Mouse (Mus musculus) ovary, adult 18-20 months (tissue): Measurements from ENCODE around the gene Megf8.
"Not testable (repeated sequence)": the region's sequence is repeated elsewhere in the genome, so short reads cannot be mapped to it uniquely, and the experiment has no call there.

ENCODE experiments used
- DNase-seq: peaks from one replicate; pipeline ENCODE4 v3.0.0; 2022; ENCODE audit warnings: low spot score, mixed read lengths

The Megf8 gene

GRCm38 (mm10) chr7:25297454-25298325 is 19.3 kb upstream of the Megf8 start, which contains the start of gene Pafah1b3:
TSS of gene Pafah1b3 (minus strand) at chr7:25297986.
- peak; percentile 78 for DNase-seq

GRCm38 (mm10) chr7:25301063-25301462 is 15.9 kb upstream of the Megf8 start, which contains the start of gene Prr19:
TSS of gene Prr19 (plus strand) at chr7:25301411.
- no peak for DNase-seq

GRCm38 (mm10) chr7:25303003-25303684 is 13.8 kb upstream of the Megf8 start:
- DNase-seq = no peak

GRCm38 (mm10) chr7:25303685-25304006 is 13.3 kb upstream of the Megf8 start:
- no peak for DNase-seq

- no peak for DNase-seq
These were observed 11.5 kb upstream of the Megf8 start for GRCm38 (mm10) chr7:25305481-25305880.

DNA sequence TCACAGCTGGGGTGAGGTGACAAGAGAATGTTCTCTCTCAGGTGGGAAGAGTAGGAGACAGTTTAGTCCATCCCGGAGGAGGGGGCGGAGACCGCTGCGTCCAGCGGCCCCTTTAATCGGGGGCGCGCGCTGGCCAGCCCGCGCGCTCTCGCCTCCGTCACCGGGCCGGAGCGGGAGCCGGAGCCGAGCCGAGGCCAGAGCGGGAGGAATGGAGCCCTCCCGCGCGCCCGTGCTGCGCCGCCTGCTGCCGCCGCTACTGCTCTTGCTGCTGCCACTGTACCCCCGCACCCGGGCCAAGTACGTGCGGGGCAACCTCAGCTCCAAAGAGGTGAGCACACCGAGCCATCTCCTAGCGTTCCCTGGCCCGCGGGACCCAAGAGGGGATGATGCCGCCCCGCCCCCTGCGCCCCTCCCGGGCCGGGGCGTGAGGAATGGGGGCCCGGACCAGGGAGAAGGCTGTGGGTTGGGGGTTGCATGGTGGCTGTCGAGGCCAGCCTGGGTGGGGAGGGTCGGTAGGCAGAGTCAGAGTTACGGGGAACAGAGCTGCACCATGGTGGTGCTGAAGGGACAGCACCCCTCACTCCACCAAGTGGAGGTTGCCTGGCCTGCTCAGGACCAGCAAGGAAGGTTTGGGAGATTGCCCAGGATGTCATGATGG is 10.9 kb upstream of the Megf8 start, which contains the start of gene Tmem145:
Gene Tmem145, plus strand, starts transcription at position 151 of the 658 bp plus-strand sequence.
- no peak for DNase-seq

GRCm38 (mm10) chr7:25306614-25306996 is 10.4 kb upstream of the Megf8 start:
- no peak for DNase-seq

DNA sequence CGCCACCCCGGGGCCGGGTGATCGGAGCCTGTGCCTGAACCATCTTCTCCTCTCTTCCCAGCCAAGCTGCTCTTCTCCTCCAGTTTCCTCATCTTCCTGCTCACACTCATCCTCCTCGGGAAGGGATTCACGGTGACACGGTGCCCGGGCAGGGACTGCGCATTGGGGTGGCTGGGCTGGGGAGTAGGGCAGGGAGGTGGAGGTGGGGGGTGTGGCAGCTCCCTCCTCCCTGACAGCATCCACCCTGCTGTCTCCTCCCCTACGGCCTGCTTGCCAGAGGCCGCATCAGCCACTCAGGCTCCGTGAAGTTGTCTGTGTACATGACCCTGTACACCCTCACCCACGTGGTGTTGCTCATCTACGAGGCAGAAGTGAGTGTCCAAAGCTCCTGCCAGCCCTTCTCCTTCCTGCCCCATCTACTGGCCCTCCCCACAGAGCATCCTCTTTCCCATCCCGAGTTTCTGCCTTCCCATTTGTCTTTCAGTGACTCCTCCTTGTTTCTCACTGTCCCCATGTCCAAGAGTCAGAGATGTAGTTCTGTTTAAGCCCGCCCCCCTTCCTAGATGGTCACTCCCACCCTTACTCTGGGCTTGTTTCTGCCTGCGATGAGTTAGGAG is 8.2 kb upstream of the Megf8 start:
- DNase-seq = no peak

DNA sequence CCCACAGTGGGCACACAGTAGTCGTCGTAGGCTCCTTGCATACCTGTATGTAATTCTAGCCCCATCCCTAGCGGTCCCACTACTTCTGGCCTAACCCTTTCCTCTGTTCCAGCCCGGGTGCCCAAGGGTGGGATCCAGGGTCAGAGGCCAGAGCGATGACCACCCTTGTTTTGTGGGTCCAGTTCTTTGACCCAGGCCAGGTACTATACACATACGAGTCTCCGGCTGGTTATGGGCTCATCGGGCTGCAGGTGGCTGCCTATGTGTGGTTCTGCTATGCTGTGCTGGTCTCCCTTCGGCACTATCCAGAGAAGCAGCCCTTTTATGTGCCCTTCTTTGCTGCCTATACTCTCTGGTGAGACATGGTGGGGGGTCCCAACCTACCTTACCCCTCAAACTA is 7.5 kb upstream of the Megf8 start:
- DNase-seq = no peak

DNA sequence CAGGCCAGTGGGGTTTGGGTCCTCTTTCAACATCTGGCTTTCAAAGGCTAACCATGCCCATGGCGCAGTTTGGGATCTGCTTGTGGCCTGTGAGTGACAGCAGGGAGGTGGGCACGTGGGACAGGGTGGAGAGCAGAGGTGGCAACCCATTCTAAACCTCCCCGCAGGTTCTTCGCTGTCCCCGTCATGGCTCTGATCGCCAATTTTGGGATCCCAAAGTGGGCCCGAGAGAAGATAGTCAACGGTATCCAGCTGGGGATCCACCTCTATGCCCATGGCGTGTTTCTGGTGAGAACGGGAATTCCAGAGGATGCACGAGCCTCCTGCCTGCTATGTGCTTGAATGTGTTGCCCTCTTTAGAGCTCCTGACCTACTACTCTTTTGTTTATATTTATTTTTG is 5.8 kb upstream of the Megf8 start:
- DNase-seq = no peak

DNA sequence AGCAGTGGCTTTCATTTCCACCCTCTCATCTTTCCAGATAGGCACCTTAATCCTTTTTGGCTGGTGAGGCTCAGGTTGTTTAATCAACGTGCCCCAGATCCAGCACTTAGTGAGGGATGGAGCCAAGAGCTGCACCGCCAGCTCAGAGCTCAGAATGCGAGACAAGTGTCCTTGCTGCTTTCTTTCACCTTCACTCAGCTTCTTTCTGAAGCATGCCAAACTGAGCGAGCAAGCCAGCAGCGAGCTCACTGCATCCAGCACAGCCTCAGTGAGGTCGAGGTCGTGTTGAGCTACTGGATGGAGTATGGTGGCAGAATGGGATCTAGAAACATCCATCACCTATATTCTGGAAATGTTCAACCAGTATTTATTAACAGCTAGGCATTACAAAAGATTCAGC is 3.6 kb upstream of the Megf8 start:
- DNase-seq = no peak

DNA sequence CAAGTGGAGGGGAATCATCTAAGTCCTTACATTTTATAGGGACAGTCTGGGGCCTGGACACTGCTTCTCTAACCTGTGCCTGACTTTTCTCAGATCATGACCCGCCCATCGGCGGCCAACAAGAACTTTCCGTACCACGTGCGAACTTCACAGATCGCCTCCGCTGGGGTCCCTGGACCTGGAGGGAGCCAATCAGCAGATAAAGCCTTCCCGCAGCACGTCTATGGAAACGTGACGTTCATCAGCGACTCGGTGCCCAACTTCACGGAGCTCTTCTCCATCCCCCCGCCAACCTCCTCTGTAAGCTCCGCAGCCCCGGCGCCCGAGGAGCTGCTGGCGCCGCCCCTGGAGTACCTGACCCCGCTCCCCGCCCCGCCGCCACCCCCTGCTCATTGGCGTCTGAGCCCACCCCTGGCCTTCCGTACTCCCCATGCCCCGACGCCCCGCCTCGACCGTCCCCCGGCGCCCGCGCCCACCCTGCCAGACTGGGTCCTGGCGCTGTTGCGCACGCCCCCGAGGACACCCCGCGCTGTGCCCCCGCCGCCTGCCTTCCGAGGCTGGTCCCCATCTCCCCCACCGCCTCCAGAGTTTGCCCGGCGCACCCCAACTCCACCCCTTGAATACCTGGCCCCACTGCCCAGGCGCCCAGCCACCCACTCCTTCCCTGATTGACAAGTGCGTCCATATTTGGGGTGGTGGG is 2.2 kb upstream of the Megf8 start:
- no peak for DNase-seq

DNA sequence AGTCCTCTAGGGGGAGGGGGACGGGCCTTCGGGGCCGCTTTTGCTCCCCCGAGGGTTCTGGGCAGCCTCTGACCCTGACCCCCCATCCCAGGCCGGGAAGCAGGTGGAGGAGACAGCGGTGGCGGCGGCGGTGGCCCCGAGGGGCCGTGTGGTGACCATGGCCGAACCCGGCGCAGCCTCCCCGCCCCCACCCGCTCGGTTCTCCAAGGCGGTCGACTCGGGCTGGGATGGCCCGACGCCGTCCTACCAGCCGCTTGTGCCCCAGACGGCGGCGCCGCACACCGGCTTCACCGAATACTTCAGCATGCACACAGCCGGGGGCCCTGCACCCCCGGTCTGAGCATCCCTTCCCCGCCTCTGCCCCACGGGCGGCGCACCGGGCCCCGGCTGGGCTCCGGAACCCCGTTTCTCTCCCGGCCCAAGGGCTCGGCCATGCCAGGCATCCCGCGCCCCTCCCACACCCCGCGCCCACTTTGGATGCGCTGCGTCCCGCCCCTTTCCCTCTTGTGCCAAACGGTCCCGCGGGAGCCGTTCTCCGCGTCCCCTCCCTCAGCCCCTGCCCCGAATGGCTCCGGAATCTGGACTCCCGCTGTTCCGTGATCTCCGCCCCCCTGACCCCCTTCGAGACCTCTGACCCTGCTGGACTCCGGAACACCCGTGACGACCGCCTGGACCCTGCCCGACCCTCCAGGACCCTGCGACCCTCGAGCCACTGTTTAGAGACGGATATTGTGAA is 1.5 kb upstream of the Megf8 start:
- DNase-seq = no peak

DNA sequence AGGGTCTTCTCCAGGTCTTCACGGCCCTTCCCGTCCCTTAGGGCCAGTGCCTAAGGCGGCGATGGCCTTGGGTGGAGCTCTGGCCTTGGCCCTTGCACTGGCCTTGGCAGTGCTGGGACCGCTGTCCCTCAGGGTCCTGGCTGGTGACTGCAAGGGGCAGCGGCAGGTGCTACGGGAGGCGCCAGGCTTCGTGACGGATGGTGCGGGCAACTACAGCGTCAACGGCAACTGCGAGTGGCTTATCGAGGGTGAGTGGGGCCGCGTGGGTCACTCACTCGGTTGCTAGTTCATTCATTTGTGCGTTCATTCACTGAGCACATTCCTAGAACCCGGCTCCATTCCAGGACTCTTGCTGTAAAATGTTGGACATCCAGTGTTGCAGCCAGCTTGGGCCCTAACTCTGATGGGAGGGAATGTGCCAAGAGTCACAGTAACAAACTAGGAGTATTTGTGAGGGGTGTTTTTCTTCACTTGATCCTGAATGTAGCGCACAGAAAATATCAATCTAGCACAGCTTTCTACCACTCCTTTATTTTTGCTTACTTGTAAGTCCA is 559 bp downstream of the Megf8 start:
- DNase-seq = no peak

- DNase-seq = peak; percentile 60
These were observed 5.1 kb downstream of the Megf8 start for GRCm38 (mm10) chr7:25322058-25322484.

GRCm38 (mm10) chr7:25323219-25323618 is 6.3 kb downstream of the Megf8 start:
- DNase-seq = no peak

GRCm38 (mm10) chr7:25325431-25325830 is 8.5 kb downstream of the Megf8 start:
- not testable (repeated sequence) for DNase-seq

GRCm38 (mm10) chr7:25326233-25326632 is 9.3 kb downstream of the Megf8 start:
- no peak for DNase-seq

DNA sequence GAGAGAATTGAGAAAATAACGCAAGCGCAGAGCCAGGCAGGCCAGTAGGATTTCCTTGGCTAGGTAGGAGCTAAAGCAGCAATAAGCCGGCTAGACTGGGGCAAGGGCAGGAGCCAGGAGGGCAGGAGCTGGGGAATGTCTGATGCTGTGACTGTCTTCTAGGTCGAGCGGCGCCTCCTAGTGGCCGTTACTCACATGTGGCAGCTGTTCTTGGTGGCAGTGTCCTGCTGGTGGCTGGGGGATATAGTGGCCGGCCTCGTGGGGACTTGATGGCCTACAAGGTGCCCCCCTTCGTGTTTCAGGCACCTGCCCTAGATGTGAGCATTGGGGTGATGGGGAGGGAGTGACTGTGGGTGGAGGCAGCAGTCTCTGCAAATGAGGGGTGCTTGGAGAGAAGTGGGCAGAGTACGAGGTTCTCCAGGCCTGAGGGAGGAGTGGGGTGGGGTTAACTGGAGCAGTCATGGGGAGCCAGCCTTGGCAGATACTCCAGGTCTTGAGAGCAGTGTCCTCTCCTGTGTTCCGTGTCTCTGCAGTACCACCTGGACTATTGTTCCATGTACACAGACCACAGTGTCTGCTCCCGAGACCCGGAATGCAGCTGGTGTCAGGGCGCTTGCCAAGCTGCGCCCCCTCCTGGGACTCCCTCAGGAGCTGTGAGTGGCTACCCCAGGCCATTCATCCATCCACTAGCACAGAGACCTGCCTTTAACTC is 16.8 kb downstream of the Megf8 start:
- peak; percentile 37 for DNase-seq

GRCm38 (mm10) chr7:25334472-25334871 is 17.5 kb downstream of the Megf8 start:
- no peak for DNase-seq
